ENCODE assay signal across 11 mouse cellular contexts in genomic region chr5:110287084-110287475, GRCm38 (mm10). TPM values are rescaled to one million over a fixed set of nuclear protein-coding genes. Genes with fewer than 3 reads are reported as not detected.
DNase-seq lines count a peak whose midpoint lies in the region; ATAC-seq and TF ChIP-seq lines count a peak whose summit lies in the region.
"Had no signal": no experiment of that assay in that cellular context is flagged by ENCODE, and none has a peak within 500 bp of the region (broad histone marks: within the 10 kb centered on the region; RNA-seq: fewer than 3 reads in every experiment).

No protein-coding gene starts in this region.

- ATAC-seq in heart, embryonic 13.5 days (ENCODE audit: extremely low read depth, insufficient number of reproducible peaks, low FRiP score, low TSS enrichment): no peak
- no peak for ATAC-seq in hindbrain, embryonic 12.5 days (ENCODE audit: low FRiP score)
- no peak for ATAC-seq in activated CD4-positive, CD25-positive, alpha-beta regulatory T cell, adult 4 months

- peaks cover 30% of the 10 kb centered on the region for H3K36me3 ChIP-seq in heart, embryonic 13.5 days
- H3K36me3 ChIP-seq in ES-E14 (ENCODE audit: control insufficient read depth, insufficient read depth, low read length, poor library complexity, severe bottlenecking): peaks cover 9% of the 10 kb centered on the region
- peaks cover 13% of the 10 kb centered on the region for H3K36me3 ChIP-seq in hindbrain, embryonic 12.5 days
- no peaks in the 10 kb centered on the region for H3K36me3 ChIP-seq in macrophage (ENCODE audit: inconsistent target)

- peak overlapping the region; percentile 79 for H3K4me3 ChIP-seq in heart, embryonic 13.5 days
- H3K4me3 ChIP-seq in ES-E14 (ENCODE audit: insufficient read depth in 1 of 2, low read depth in 1 of 2, low read length in 2 of 2, poor library complexity in 1 of 2, severe bottlenecking in 1 of 2) (peak overlapping the region; percentile 80 to 100), macrophage (ENCODE audit: inconsistent target) (peak overlapping the region; percentile 50)
- H3K4me3 ChIP-seq in hindbrain, embryonic 12.5 days: no peak overlapping the region; the same call in 1 of the 2 replicates

- H3K4me2 ChIP-seq in heart, embryonic 13.5 days: peak overlapping the region; percentile 99
- peak overlapping the region; percentile 95 for H3K4me2 ChIP-seq in hindbrain, embryonic 12.5 days (replicated peaks)

- 66% methylated on average over 2 of the region's 2 CpGs for WGBS in heart, embryonic 13.5 days
- 76% methylated on average over 2 of the region's 2 CpGs for WGBS in hindbrain, embryonic 12.5 days
- WGBS in macrophage (ENCODE audit: missing documents): 65% methylated on average over 2 of the region's 2 CpGs

- in situ Hi-C loops in ES-E14 (cut with MboI; ENCODE audit: low sequenced_read_pairs in 2 of 2, unreplicated experiment in 2 of 2): no loop called here

- no peak for DNase-seq in heart, adult 18-20 months
- DNase-seq in ES-E14 (ENCODE audit: low read depth, low spot score): no peak
- no peak for DNase-seq in retina, embryonic 14.5 days (ENCODE audit: low spot score)
- DNase-seq in kidney, adult 9 months: no peak
- DNase-seq: cerebellum, postnatal 36 days; kidney, adult 11 months; thymus, adult 2 months had no signal

- H3K27me3 ChIP-seq in heart, embryonic 13.5 days (replicated peaks): 0 out of 2 replicates have a peak, but pooled peaks cover 2% of the 10 kb centered on the region
- peaks cover 21% of the 10 kb centered on the region for H3K27me3 ChIP-seq in hindbrain, embryonic 12.5 days

- peaks cover 26% of the 10 kb centered on the region for H3K4me1 ChIP-seq in heart, embryonic 13.5 days
- H3K4me1 ChIP-seq in ES-E14 (ENCODE audit: control insufficient read depth in 2 of 2, insufficient read depth in 2 of 2, low read length in 2 of 2, poor library complexity in 1 of 2): no peaks in the 10 kb centered on the region
- H3K4me1 ChIP-seq in hindbrain, embryonic 12.5 days: peaks cover 17% of the 10 kb centered on the region

- no peaks in the 10 kb centered on the region for H3K79me2 ChIP-seq in macrophage (ENCODE audit: inconsistent target)

- peak overlapping the region; percentile 89; the same call in 1 of the 2 replicates for H3K9ac ChIP-seq in heart, embryonic 13.5 days
- peak overlapping the region; percentile 50 for H3K9ac ChIP-seq in ES-E14 (ENCODE audit: insufficient read depth, low read depth, low read length, poor library complexity, severe bottlenecking)
- no peak overlapping the region for H3K9ac ChIP-seq in hindbrain, embryonic 12.5 days

- no peaks in the 10 kb centered on the region for H3K9me3 ChIP-seq in heart, embryonic 13.5 days
- H3K9me3 ChIP-seq in ES-E14 (ENCODE audit: control insufficient read depth, insufficient read depth, low read depth, low read length): no peaks in the 10 kb centered on the region
- H3K9me3 ChIP-seq in hindbrain, embryonic 12.5 days (replicated peaks): no peaks in the 10 kb centered on the region

- H3K27ac ChIP-seq in heart, embryonic 13.5 days (replicated peaks): no peak overlapping the region
- H3K27ac ChIP-seq in ES-E14 (ENCODE audit: insufficient read depth, low read depth, low read length, poor library complexity, severe bottlenecking): no peak overlapping the region
- H3K27ac ChIP-seq in hindbrain, embryonic 12.5 days: no peak overlapping the region
- no peak overlapping the region for H3K27ac ChIP-seq in macrophage

TF ChIP-seq in ES-E14, 5 proteins besides CTCF, POLR2A, EP300 and RAD21:
- TF ChIP-seq HCFC1 (IDR thresholded peaks at IDR 0.05; ENCODE audit: borderline replicate concordance, insufficient read depth, low read length) (no peak), ZNF384 (IDR thresholded peaks at IDR 0.05; ENCODE audit: low read depth, low read length) (no peak), CHD2 (IDR thresholded peaks at IDR 0.05; ENCODE audit: low read depth, low read length) (no peak), MAFK (IDR thresholded peaks at IDR 0.05; ENCODE audit: insufficient read depth, low read depth, low read length) (no peak), ZC3H11A (IDR thresholded peaks at IDR 0.05; ENCODE audit: borderline replicate concordance, low read depth, low read length) (no peak)

RNA-seq across cellular contexts. Expression of gene Pole, which starts 1.0 kb away (rescaled TPM):
- 16.2 and 17.7 TPM in 2 replicates for polyA plus RNA-seq in heart, embryonic 13.5 days (2015; fragmentation: Nextera tagmentation; extraction: Ambion mirVana)
- total RNA-seq in heart, adult 18-20 months (2021): 1 to 10 TPM; 2.2 to 2.3 TPM
- total RNA-seq in ES-E14 (2012; rRNA removed): 77.7 and 96.1 TPM in 2 replicates
- polyA plus RNA-seq in hindbrain, embryonic 12.5 days (2016; fragmentation: Nextera tagmentation; extraction: Ambion mirVana): 18.7 and 21.8 TPM in 2 replicates
- 10 to 100 TPM in 6 of 26 experiments, 1 to 10 TPM in 19, under 1 TPM in 1; 0.59 to 19.8 (median 6.4) TPM for total RNA-seq in macrophage (2018; cell fraction: chromatin; rRNA removed)
- total RNA-seq in macrophage (2018; cell fraction: cytosol; rRNA removed): 1 to 10 TPM; 1.1 to 3.2 (median 1.9) TPM
- 10 to 100 TPM in 2 of 26 experiments, 1 to 10 TPM in 24; 1.2 to 37.0 (median 2.7) TPM for total RNA-seq in macrophage (2018; cell fraction: nucleus; rRNA removed)
- polyA plus RNA-seq in macrophage (2018): 0.57 to 14.9 TPM (median 4.5 TPM) in 3 replicates
- 10 to 100 TPM in 1 of 2 experiments, 1 to 10 TPM in 1; 7.5 to 12.4 TPM for polyA plus RNA-seq in activated CD4-positive, CD25-positive, alpha-beta regulatory T cell, adult 4 months (2017; shearing (Covaris generic))

RNA-seq across cellular contexts. Expression of gene Pxmp2, which starts 1.1 kb away (rescaled TPM):
- polyA plus RNA-seq in heart, embryonic 13.5 days (2015; fragmentation: Nextera tagmentation; extraction: Ambion mirVana): 16.0 and 19.1 TPM in 2 replicates
- total RNA-seq in heart, adult 18-20 months (2021): 100 to 1,000 TPM; 120 to 124 TPM
- total RNA-seq in ES-E14 (2012; rRNA removed): 11.7 and 16.9 TPM in 2 replicates
- 7.4 and 9.5 TPM in 2 replicates for polyA plus RNA-seq in hindbrain, embryonic 12.5 days (2016; fragmentation: Nextera tagmentation; extraction: Ambion mirVana)
- total RNA-seq in macrophage (2018; cell fraction: chromatin; rRNA removed): 1 to 10 TPM in 5 of 26 experiments, under 1 TPM in 1, not detected in 20; 0.58 to 3.5 (median 1.8) TPM
- total RNA-seq in macrophage (2018; cell fraction: cytosol; rRNA removed): 1 to 10 TPM in 18 of 26 experiments, under 1 TPM in 8; 0.59 to 2.1 (median 1.2) TPM
- 1 to 10 TPM in 5 of 26 experiments, under 1 TPM in 6, not detected in 15; 0.59 to 5.6 (median 0.83) TPM for total RNA-seq in macrophage (2018; cell fraction: nucleus; rRNA removed)
- polyA plus RNA-seq in macrophage (2018): 1.5 to 1.8 TPM (median 1.5 TPM) in 3 replicates
- polyA plus RNA-seq in activated CD4-positive, CD25-positive, alpha-beta regulatory T cell, adult 4 months (2017; shearing (Covaris generic)): 1 to 10 TPM; 3.3 to 3.8 TPM

RNA-seq across cellular contexts. Expression of gene Pgam5, which starts 17.4 kb away (rescaled TPM):
- polyA plus RNA-seq in heart, embryonic 13.5 days (2015; fragmentation: Nextera tagmentation; extraction: Ambion mirVana): 47.4 and 56.3 TPM in 2 replicates
- 10 to 100 TPM; 32.9 to 35.7 TPM for total RNA-seq in heart, adult 18-20 months (2021)
- 55.4 and 65.6 TPM in 2 replicates for total RNA-seq in ES-E14 (2012; rRNA removed)
- polyA plus RNA-seq in hindbrain, embryonic 12.5 days (2016; fragmentation: Nextera tagmentation; extraction: Ambion mirVana): 77.5 and 81.0 TPM in 2 replicates
- total RNA-seq in macrophage (2018; cell fraction: chromatin; rRNA removed): 10 to 100 TPM in 22 of 26 experiments, 1 to 10 TPM in 4; 4.7 to 39.2 (median 20.7) TPM
- 10 to 100 TPM; 15.7 to 28.5 (median 22.6) TPM for total RNA-seq in macrophage (2018; cell fraction: cytosol; rRNA removed)
- 10 to 100 TPM in 25 of 26 experiments, 1 to 10 TPM in 1; 9.4 to 38.0 (median 17.8) TPM for total RNA-seq in macrophage (2018; cell fraction: nucleus; rRNA removed)
- polyA plus RNA-seq in macrophage (2018): 13.1 to 37.7 TPM (median 18.8 TPM) in 3 replicates
- polyA plus RNA-seq in activated CD4-positive, CD25-positive, alpha-beta regulatory T cell, adult 4 months (2017; shearing (Covaris generic)): 10 to 100 TPM; 28.0 to 30.1 TPM

RNA-seq across cellular contexts. Expression of gene P2rx2, which starts 55.9 kb away (rescaled TPM):
- polyA plus RNA-seq in heart, embryonic 13.5 days (2015; fragmentation: Nextera tagmentation; extraction: Ambion mirVana): 0.51 and 0.88 TPM in 2 replicates
- not detected for total RNA-seq in heart, adult 18-20 months (2021)
- total RNA-seq in ES-E14 (2012; rRNA removed): 1.3 and 2.2 TPM in 2 replicates
- polyA plus RNA-seq in hindbrain, embryonic 12.5 days (2016; fragmentation: Nextera tagmentation; extraction: Ambion mirVana): 2.1 and 3.2 TPM in 2 replicates
- not detected for total RNA-seq in macrophage (2018; cell fraction: chromatin; rRNA removed)
- not detected for total RNA-seq in macrophage (2018; cell fraction: cytosol; rRNA removed)
- not detected for total RNA-seq in macrophage (2018; cell fraction: nucleus; rRNA removed)
- polyA plus RNA-seq in macrophage (2018): not detected in 3 replicates
- polyA plus RNA-seq in activated CD4-positive, CD25-positive, alpha-beta regulatory T cell, adult 4 months (2017; shearing (Covaris generic)): not detected

RNA-seq across cellular contexts. Expression of gene Ankle2, which starts 56.3 kb away (rescaled TPM):
- 16.1 and 16.3 TPM in 2 replicates for polyA plus RNA-seq in heart, embryonic 13.5 days (2015; fragmentation: Nextera tagmentation; extraction: Ambion mirVana)
- total RNA-seq in heart, adult 18-20 months (2021): 10 to 100 TPM; 26.2 to 28.4 TPM
- total RNA-seq in ES-E14 (2012; rRNA removed): 83.3 and 134 TPM in 2 replicates
- 36.7 and 38.6 TPM in 2 replicates for polyA plus RNA-seq in hindbrain, embryonic 12.5 days (2016; fragmentation: Nextera tagmentation; extraction: Ambion mirVana)
- total RNA-seq in macrophage (2018; cell fraction: chromatin; rRNA removed): 100 to 1,000 TPM in 2 of 26 experiments, 10 to 100 TPM in 24; 10.9 to 103 (median 65.8) TPM
- 10 to 100 TPM; 28.5 to 85.5 (median 49.6) TPM for total RNA-seq in macrophage (2018; cell fraction: cytosol; rRNA removed)
- 100 to 1,000 TPM in 2 of 26 experiments, 10 to 100 TPM in 24; 22.2 to 116 (median 68.2) TPM for total RNA-seq in macrophage (2018; cell fraction: nucleus; rRNA removed)
- polyA plus RNA-seq in macrophage (2018): 22.8 to 37.6 TPM (median 32.0 TPM) in 3 replicates
- polyA plus RNA-seq in activated CD4-positive, CD25-positive, alpha-beta regulatory T cell, adult 4 months (2017; shearing (Covaris generic)): 10 to 100 TPM; 13.8 to 18.3 TPM
